Mouse (Mus musculus): ENCODE data around the gene Eda2r. TPM values are rescaled to one million over a fixed set of nuclear protein-coding genes. Genes with fewer than 3 reads are reported as not detected.

Eda2r gene
- total RNA-seq (2022), result 1 to 10 TPM; 1.7 to 3.6 (median 3.0) TPM

- DNase-seq (ENCODE audit: low spot score), result peak; percentile 86
Observed at GRCm38 (mm10) chrX:97377065-97377421, at the start of gene Eda2r. Gene Eda2r, minus strand, starts transcription at chrX:97377216.

GRCm38 (mm10) chrX:97397872-97398271, 20.9 kb upstream of the Eda2r start:
- DNase-seq (ENCODE audit: low spot score), result no peak

DNA sequence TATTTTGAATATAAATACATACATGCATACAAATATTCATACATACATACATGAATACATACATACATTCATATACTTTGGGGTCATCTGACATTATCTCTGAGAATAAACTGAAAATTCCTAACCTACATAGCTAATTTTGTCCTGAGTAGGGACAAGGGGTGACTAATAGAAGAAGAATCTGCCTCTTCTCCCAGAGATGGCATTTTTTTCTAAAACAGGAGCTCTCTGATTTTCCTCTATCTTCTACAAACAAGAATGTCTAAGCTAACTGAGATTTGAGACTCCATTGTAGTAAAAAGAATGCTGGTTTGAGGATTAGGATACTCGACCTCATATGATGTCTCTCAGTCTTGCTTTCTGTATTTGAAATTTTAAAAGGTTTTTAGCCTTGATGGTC, 1.1 kb upstream of the Eda2r start:
- no peak for DNase-seq (ENCODE audit: low spot score)

DNA sequence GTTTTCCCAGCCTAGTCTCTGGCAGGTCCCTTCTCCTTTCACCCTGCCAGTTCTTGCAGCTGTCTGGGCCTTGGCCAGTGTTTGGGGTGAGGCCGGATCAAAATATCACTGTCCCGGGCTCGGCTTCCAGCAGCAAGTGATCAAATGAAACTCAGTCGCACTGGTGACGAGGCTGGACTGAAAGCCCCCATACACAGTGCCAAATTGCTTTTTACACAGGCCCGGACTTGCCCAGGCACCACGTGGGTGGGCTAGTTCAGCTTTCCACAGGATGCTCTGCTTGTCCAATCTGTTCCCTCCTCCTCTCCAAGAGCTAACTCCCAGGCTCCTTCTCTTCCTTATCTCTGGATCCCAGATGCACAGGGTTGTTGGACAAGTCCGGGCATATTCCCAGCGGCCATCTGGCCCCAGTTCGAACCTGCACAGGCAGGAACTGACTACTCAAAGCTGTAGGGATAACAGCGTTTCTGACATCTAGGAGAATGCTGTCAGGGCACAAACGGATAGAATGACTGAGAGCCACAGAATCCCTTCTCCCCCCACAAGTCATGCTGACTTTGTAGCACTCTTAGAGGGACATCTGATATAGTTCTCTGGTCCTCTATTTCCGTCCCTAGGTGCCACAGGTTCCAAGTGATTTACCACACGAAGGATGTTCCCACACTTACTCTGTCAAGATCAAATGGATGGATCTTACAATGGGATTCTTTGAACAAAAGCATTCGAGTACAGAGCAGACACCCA, 523 bp downstream of the Eda2r start:
- DNase-seq (ENCODE audit: low spot score), result peak; percentile 87

- no peak for DNase-seq (ENCODE audit: low spot score)
Observed at GRCm38 (mm10) chrX:97372826-97373225, 4.2 kb downstream of the Eda2r start.

DNA sequence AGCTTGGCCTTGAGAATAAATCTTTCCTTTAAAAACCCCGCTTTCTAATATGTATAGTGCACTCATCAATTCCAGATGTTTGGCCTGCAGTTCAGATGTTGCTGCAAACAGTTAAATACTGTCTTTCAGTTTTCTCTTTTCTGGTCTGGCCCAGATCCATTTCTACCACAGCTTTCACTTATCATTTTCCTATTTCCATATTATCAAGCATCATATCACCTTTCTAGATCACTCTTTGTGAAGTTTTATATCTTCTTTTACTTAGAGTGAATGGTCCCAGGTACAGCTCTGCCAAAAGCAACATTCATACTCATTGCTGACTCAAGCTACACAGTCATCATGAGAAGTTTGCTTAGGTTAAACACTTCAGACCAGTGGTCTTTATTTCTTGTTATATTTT, 7.8 kb downstream of the Eda2r start:
- DNase-seq (ENCODE audit: low spot score), result no peak

DNA sequence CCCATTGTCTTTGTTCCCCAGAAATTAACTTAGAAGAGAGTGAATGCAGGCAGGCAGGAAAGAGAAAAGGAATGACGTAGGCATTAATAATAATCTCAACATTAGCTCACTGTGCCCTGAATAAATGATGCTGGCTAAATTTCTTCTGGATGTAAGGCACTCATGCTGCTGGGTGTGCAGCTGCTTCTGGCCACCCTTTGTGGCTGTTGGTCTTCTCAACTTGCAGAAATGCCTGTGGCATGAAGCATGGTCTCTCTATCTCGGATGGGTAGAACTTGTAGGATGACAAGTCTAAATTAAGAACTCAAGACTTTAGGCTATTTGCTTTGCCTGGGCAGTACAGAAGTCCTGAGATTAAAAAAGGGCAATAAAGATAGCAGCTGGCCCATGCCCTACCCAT, 8.3 kb downstream of the Eda2r start:
- DNase-seq (ENCODE audit: low spot score), result no peak

DNA sequence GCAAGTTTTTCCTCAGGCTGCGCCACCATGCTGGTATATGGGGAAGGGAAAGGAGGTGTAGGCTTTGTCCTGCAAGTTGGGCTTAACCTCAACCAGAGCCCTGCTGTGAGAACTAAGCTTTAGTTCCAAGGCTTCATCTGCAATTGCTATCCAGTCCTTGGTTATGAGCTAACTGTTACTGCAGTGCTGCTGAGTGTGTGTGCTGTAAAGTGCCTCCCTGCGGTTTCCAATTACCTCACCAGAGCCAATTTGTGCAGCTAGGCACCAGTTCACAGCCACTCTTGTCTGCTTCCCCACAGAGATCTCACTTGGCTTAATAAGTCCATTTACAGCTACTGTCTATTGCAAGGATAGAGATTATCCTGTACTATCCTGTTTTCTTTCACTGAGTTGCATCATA, 16.1 kb downstream of the Eda2r start:
- no peak for DNase-seq (ENCODE audit: low spot score)

GRCm38 (mm10) chrX:97327891-97328290, 49.1 kb downstream of the Eda2r start:
- DNase-seq (ENCODE audit: low spot score), result no peak
